Mouse (Mus musculus) CH12.LX (cell line): ENCODE data around the gene Plekha6. TPM values are rescaled to one million over a fixed set of nuclear protein-coding genes. Genes with fewer than 3 reads are reported as not detected.

ENCODE experiments used
- DNase-seq: peaks from one replicate; pipeline ENCODE4 v3.0.0-alpha.2; 2013; ENCODE audit errors: extremely low read depth
- H3K27ac ChIP-seq: 2 replicates; pipeline ENCODE4 v1.5.1; 2012; ENCODE audit warnings: low read depth, mild to moderate bottlenecking, control low read depth, moderate library complexity; ENCODE audit not compliant: insufficient read depth
- H3K27me3 ChIP-seq: replicated peaks from 2 replicates; pipeline ENCODE3; 2012; ENCODE audit warnings: inconsistent platforms
- H3K36me3 ChIP-seq, 2 experiments: replicated peaks in 1 of 2; 2 replicates each; pipeline versions ENCODE3 to v1.6.1; 2012; ENCODE audit warnings: inconsistent platforms in 1 of 2, low read length in 1 of 2, mild to moderate bottlenecking in 1 of 2, mixed read lengths in 1 of 2, moderate library complexity in 1 of 2; ENCODE audit not compliant: control insufficient read depth in 1 of 2, insufficient read depth in 1 of 2
- H3K4me1 ChIP-seq, 2 experiments: 2 replicates each; pipeline ENCODE4 v1.6.1; 2012; ENCODE audit warnings: inconsistent platforms in 1 of 2, moderate library complexity in 1 of 2; ENCODE audit not compliant: insufficient read depth in 2 of 2, control insufficient read depth in 1 of 2
- H3K4me2 ChIP-seq: 2 replicates; pipeline ENCODE4 v1.6.1; 2012; ENCODE audit warnings: low read depth, mild to moderate bottlenecking, control low read depth; ENCODE audit not compliant: poor library complexity, insufficient read depth, severe bottlenecking
- H3K4me3 ChIP-seq, 3 experiments: fragments of 150-350 bp in 1 of 3; sonication (generic) in 1 of 3; replicated peaks in 1 of 3; 2 replicates each; pipeline versions ENCODE3 to v1.5.1; 2011 to 2012; ENCODE audit warnings: low read depth in 2 of 3, low read length in 2 of 3, mild to moderate bottlenecking in 2 of 3, moderate library complexity in 2 of 3, control low read depth in 1 of 3, improper control_type of control experiment in 1 of 3, inconsistent platforms in 1 of 3, mixed read lengths in 1 of 3; ENCODE audit not compliant: poor library complexity in 1 of 3
- H3K79me2 ChIP-seq: replicated peaks from 2 replicates; pipeline ENCODE4 v1.6.1; 2012; ENCODE audit warnings: mild to moderate bottlenecking, moderate library complexity; ENCODE audit not compliant: control insufficient read depth, poor library complexity, insufficient read depth, severe bottlenecking; ENCODE audit errors: extremely low read depth
- H3K9ac ChIP-seq: 2 replicates; pipeline ENCODE4 v1.6.1; 2012; ENCODE audit warnings: low read depth, mild to moderate bottlenecking, control low read depth, moderate library complexity; ENCODE audit not compliant: insufficient read depth
- H3K9me3 ChIP-seq: replicated peaks from 2 replicates; pipeline ENCODE3; 2012; ENCODE audit warnings: low read length, inconsistent platforms, mixed read lengths
- BHLHE40 ChIP-seq: IDR thresholded peaks from 2 replicates; pipeline ENCODE4 v1.6.1; 2011; ENCODE audit warnings: mild to moderate bottlenecking, low read depth, low read length, improper control_type of control experiment
- CHD2 ChIP-seq: IDR thresholded peaks from 2 replicates; pipeline ENCODE4 v1.6.1; 2011; ENCODE audit warnings: low read length, improper control_type of control experiment
- E2F4 ChIP-seq: IDR thresholded peaks from 2 replicates; pipeline ENCODE4 v1.6.1; 2011; ENCODE audit warnings: low read depth, low read length, improper control_type of control experiment; ENCODE audit not compliant: insufficient replicate concordance
- ELF1 ChIP-seq: IDR thresholded peaks from 2 replicates; pipeline ENCODE4 v1.6.1; 2014; ENCODE audit warnings: low read depth, mild to moderate bottlenecking, inconsistent platforms, low read length, improper control_type of control experiment
- GABPA ChIP-seq: IDR thresholded peaks from 2 replicates; pipeline ENCODE4 v1.6.1; 2012; ENCODE audit warnings: low read depth, low read length, improper control_type of control experiment, inconsistent platforms; ENCODE audit not compliant: insufficient replicate concordance
- HCFC1 ChIP-seq: IDR thresholded peaks from 2 replicates; pipeline ENCODE4 v1.6.1; 2012; ENCODE audit warnings: low read depth, mild to moderate bottlenecking, inconsistent platforms, low read length, improper control_type of control experiment
- JUND ChIP-seq: conservative IDR thresholded peaks from 2 replicates; pipeline ENCODE4 v1.6.1; 2011; ENCODE audit warnings: low read depth, low read length, improper control_type of control experiment
- KAT2A ChIP-seq: IDR thresholded peaks from 2 replicates; pipeline ENCODE4 v1.6.1; 2012; ENCODE audit warnings: low read length, improper control_type of control experiment, inconsistent platforms; ENCODE audit not compliant: insufficient replicate concordance
- MAFK ChIP-seq: IDR thresholded peaks from 2 replicates; pipeline ENCODE4 v1.6.1; 2011; ENCODE audit warnings: low read length, improper control_type of control experiment; ENCODE audit not compliant: insufficient replicate concordance
- MAX ChIP-seq: IDR thresholded peaks from 2 replicates; pipeline ENCODE4 v1.6.1; 2011; ENCODE audit warnings: low read length, improper control_type of control experiment
- MAZ ChIP-seq: IDR thresholded peaks from 2 replicates; pipeline ENCODE4 v1.6.1; 2012; ENCODE audit warnings: low read depth, mild to moderate bottlenecking, inconsistent platforms, low read length, improper control_type of control experiment, moderate library complexity
- MEF2A ChIP-seq: IDR thresholded peaks from 2 replicates; pipeline ENCODE4 v1.6.1; 2014; ENCODE audit warnings: low read depth, mild to moderate bottlenecking, inconsistent platforms, low read length, improper control_type of control experiment, borderline replicate concordance
- MYC ChIP-seq: IDR thresholded peaks from 2 replicates; pipeline ENCODE4 v1.6.1; 2011; ENCODE audit warnings: low read depth, mild to moderate bottlenecking, improper control_type of control experiment, low read length
- NELFE ChIP-seq: IDR thresholded peaks from 2 replicates; pipeline ENCODE4 v1.6.1; 2011; ENCODE audit warnings: low read depth, low read length, improper control_type of control experiment
- NRF1 ChIP-seq: IDR thresholded peaks from 2 replicates; pipeline ENCODE4 v1.6.1; 2014; ENCODE audit warnings: low read depth, mild to moderate bottlenecking, inconsistent platforms, low read length, improper control_type of control experiment, moderate library complexity
- PAX5 ChIP-seq: IDR thresholded peaks from 2 replicates; pipeline ENCODE4 v1.6.1; 2012; ENCODE audit warnings: low read length, inconsistent platforms, mixed read lengths
- POLR2A ChIP-seq: IDR thresholded peaks from 2 replicates; pipeline ENCODE4 v1.6.1; 2011; ENCODE audit warnings: low read depth, mild to moderate bottlenecking, improper control_type of control experiment, low read length
- POLR2AphosphoS2 ChIP-seq: IDR thresholded peaks from 2 replicates; pipeline ENCODE4 v1.6.1; 2011; ENCODE audit warnings: low read depth, low read length, improper control_type of control experiment
- RAD21 ChIP-seq: IDR thresholded peaks from 2 replicates; pipeline ENCODE4 v1.6.1; 2011; ENCODE audit warnings: low read depth, mild to moderate bottlenecking, low read length, improper control_type of control experiment, moderate library complexity
- RCOR1 ChIP-seq: conservative IDR thresholded peaks from 2 replicates; pipeline ENCODE4 v1.6.1; 2012; ENCODE audit warnings: low read depth, mild to moderate bottlenecking, inconsistent platforms, low read length, improper control_type of control experiment
- SIN3A ChIP-seq: IDR thresholded peaks from 2 replicates; pipeline ENCODE4 v1.6.1; 2012; ENCODE audit warnings: low read length, improper control_type of control experiment, inconsistent platforms
- SMC3 ChIP-seq: IDR thresholded peaks from 2 replicates; pipeline ENCODE4 v1.6.1; 2011; ENCODE audit warnings: low read depth, low read length, improper control_type of control experiment
- TCF12 ChIP-seq: IDR thresholded peaks from 2 replicates; pipeline ENCODE4 v1.6.1; 2014; ENCODE audit warnings: low read depth, mild to moderate bottlenecking, inconsistent platforms, low read length, improper control_type of control experiment
- USF2 ChIP-seq: conservative IDR thresholded peaks from 2 replicates; pipeline ENCODE4 v1.6.1; 2011; ENCODE audit warnings: low read depth, low read length, improper control_type of control experiment
- ZKSCAN1 ChIP-seq: IDR thresholded peaks from 2 replicates; pipeline ENCODE4 v1.6.1; 2012; ENCODE audit warnings: low read depth, inconsistent platforms, low read length, improper control_type of control experiment, borderline replicate concordance
- ZMIZ1 ChIP-seq: IDR thresholded peaks from 2 replicates; pipeline ENCODE4 v1.6.1; 2012; ENCODE audit warnings: low read depth, mild to moderate bottlenecking, inconsistent platforms, low read length, improper control_type of control experiment
- ZNF384 ChIP-seq: IDR thresholded peaks from 2 replicates; pipeline ENCODE4 v1.6.1; 2012; ENCODE audit warnings: low read depth, low read length, improper control_type of control experiment, inconsistent platforms
- dilution Hi-C: fragments of 300-500 bp; cut with MboI; formaldehyde crosslinking; loops from 2 replicates; pipeline ENCODE4 v1.14.3; 2020; ENCODE audit warnings: low sequenced_read_pairs; ENCODE audit not compliant: extremely low pct_unique_long_range_greater_than_20kb, extremely low pct_ligation_motif_present
- in situ Hi-C: fragments of 300-500 bp; cut with MboI; formaldehyde crosslinking; loops from 3 replicates; pipeline ENCODE4 v1.14.3; 2019; ENCODE audit warnings: low sequenced_read_pairs, low pct_ligation_motif_present, low pct_unique_long_range_greater_than_20kb, mixed read lengths
- polyA plus RNA-seq: library from polyadenylated mRNA; unstranded; fragments of >175 nt; gene quantifications from 2 replicates; pipeline ENCODE4 v1.2.1, GENCODE M21; 2012; ENCODE audit warnings: low read depth; ENCODE audit not compliant: insufficient read length
- total RNA-seq, 2 experiments: library from RNA; depleted of rRNA; stranded (reverse); fragments of 300-350 nt in 1 of 2; fragments of >200 nt in 1 of 2; gene quantifications; 2 replicates each; pipeline ENCODE4 v1.2.3; 2012 to 2014

Plekha6 gene
- total and polyA plus RNA-seq, 3 experiments, result 0.07 TPM; not detected in 2

DNA sequence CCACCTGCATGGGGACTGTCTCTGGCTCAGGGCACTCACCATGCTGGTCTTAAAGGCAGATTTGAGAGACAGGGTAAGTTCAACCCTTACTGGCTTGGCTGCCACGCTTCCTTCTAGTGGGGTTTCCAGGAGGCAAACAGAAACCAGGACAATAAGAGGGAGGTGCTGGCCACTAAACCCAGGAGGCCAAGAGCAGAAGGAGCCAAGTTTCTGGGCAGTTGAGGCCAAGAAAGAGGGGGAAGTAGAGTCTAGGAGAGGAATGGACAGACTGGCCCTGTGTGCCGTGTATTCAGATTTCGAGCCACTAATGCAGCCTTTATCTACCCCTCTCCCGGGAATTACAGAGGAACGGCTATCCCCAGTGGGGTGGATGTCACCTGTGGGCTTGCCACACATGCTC, 83.2 kb downstream of the Plekha6 start:
- H3K27me3 ChIP-seq, result peaks cover 85% of the 10 kb centered on the region
- no peak for DNase-seq
- no peaks in the 10 kb centered on the region for H3K9me3 ChIP-seq
- dilution Hi-C loops (no loop called here), in situ Hi-C loops (no loop called here)
- no peaks in the 10 kb centered on the region for H3K79me2 ChIP-seq
- no peak overlapping the region for H3K4me2 ChIP-seq
- TF ChIP-seq CHD2, result no peak
- no peak for TF ChIP-seq NELFE
- no peak for TF ChIP-seq GABPA
- TF ChIP-seq JUND, result no peak
- no peak for TF ChIP-seq ZKSCAN1
- no peak for TF ChIP-seq POLR2A
- no peak for TF ChIP-seq BHLHE40
- no peak for TF ChIP-seq ZNF384
- no peak for TF ChIP-seq MAX
- no peak for TF ChIP-seq SIN3A
- TF ChIP-seq TCF12, result no peak
- TF ChIP-seq PAX5, result no peak
- no peak for TF ChIP-seq KAT2A
- TF ChIP-seq USF2, result no peak
- no peak for TF ChIP-seq MAFK
- H3K4me3 ChIP-seq, result no peak overlapping the region
- no peaks in the 10 kb centered on the region for H3K36me3 ChIP-seq
- H3K4me1 ChIP-seq, result peaks cover 2 to 5% of the 10 kb centered on the region in 2 experiments; a peak in 2 of 4 replicates
- no peak overlapping the region for H3K9ac ChIP-seq
- H3K27ac ChIP-seq, result no peak overlapping the region

DNA sequence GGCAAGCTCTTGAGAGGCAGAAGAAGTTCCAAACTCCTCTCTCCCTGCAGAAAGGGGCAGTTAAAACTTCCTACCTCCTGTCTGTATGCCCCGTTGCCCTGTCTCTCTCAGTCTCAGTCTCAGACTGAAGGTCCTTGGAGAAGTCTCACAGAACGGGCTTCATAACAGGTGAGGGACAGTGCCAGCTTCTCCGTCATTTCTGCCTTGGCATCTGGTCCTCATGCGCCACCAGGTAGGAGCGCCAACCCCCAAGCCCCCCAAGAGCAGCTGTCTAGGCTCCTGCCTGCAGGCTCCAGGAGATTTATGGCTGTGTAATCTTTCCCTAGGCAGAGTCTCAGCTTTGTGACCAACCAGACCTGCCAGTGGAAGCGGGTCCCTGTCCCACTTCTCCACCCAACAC, 86.8 kb downstream of the Plekha6 start:
- Histone ChIP-seq H3K36me3 (no peaks in the 10 kb centered on the region), H3K27me3 (peaks cover 86% of the 10 kb centered on the region), H3K9ac (no peak overlapping the region), H3K4me3 (no peak overlapping the region), H3K4me1 (no peaks in the 10 kb centered on the region), H3K9me3 (no peaks in the 10 kb centered on the region), H3K79me2 (no peaks in the 10 kb centered on the region), H3K27ac (no peak overlapping the region), H3K4me2 (no peak overlapping the region)
- DNase-seq, result no peak
- TF ChIP-seq SMC3 (no peak), MYC (no peak), KAT2A (no peak), BHLHE40 (no peak), JUND (no peak), RCOR1 (no peak), ELF1 (no peak), HCFC1 (no peak), MAFK (no peak), POLR2AphosphoS2 (no peak), E2F4 (no peak), RAD21 (no peak), MAZ (no peak), ZMIZ1 (no peak), NELFE (no peak), CHD2 (no peak), MEF2A (no peak), NRF1 (no peak)
- in situ Hi-C loops, result no loop called here
- dilution Hi-C loops, result no loop called here
